Mouse (Mus musculus): Measurements from ENCODE around the gene Flt3. TPM values are rescaled to one million over a fixed set of nuclear protein-coding genes. Genes with fewer than 3 reads are reported as not detected.

Gene Flt3
- polyA plus RNA-seq (2012; ENCODE audit: insufficient read depth, low replicate concordance) = 0.60 TPM in 1 of 2 replicates, not detected in the other

- no peaks in the 10 kb centered on the region for H3K36me3 ChIP-seq (replicated peaks; ENCODE audit: low read length)
- peaks cover 22% of the 10 kb centered on the region for H3K4me1 ChIP-seq
- peak within 1 kb of the TSS; percentile 88 for H3K4me3 ChIP-seq (replicated peaks)
- peaks cover 15% of the 10 kb centered on the region for H3K9me3 ChIP-seq
- peaks cover 44% of the 10 kb centered on the region for H3K27me3 ChIP-seq (replicated peaks)
- TF ChIP-seq FLI1 (IDR thresholded peaks at IDR 0.05; ENCODE audit: low read length) = no peak
- no peak for TF ChIP-seq GATA1 (IDR thresholded peaks at IDR 0.05; ENCODE audit: borderline replicate concordance, low read length)
These were observed at the start of gene Flt3 for GRCm38 (mm10) chr5:147399843-147400504. Gene Flt3 (minus strand): TSS chr5:147400489.

DNA sequence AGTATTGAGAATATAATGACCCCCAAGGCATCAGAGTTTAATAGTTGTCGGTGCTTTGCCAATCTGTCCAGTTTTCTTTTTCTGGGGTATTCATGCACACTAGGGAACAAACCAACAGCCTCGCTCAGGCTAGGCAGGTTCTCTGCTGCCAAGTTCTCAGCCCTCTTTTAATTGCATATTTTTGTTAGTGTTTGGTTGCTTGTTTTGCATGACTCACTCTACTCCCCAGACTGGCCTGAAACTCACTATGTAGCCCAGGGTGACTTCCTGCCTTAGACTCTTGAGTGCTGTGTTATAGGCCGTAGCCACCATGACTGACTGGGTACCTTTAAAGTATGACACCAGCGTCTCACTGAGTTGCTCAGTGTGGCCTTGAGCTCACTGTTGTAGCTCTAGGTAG, 48.6 kb upstream of the Flt3 start:
- peak overlapping the region; percentile 23 for H3K4me3 ChIP-seq (replicated peaks)
- TF ChIP-seq GATA1 (IDR thresholded peaks at IDR 0.05; ENCODE audit: borderline replicate concordance, low read length) = no peak
- TF ChIP-seq FLI1 (IDR thresholded peaks at IDR 0.05; ENCODE audit: low read length) = no peak
- H3K9me3 ChIP-seq = no peaks in the 10 kb centered on the region
- H3K4me1 ChIP-seq = peaks cover 56% of the 10 kb centered on the region
- peaks cover 43% of the 10 kb centered on the region for H3K36me3 ChIP-seq (replicated peaks; ENCODE audit: low read length)
- no peaks in the 10 kb centered on the region for H3K27me3 ChIP-seq (replicated peaks)

DNA sequence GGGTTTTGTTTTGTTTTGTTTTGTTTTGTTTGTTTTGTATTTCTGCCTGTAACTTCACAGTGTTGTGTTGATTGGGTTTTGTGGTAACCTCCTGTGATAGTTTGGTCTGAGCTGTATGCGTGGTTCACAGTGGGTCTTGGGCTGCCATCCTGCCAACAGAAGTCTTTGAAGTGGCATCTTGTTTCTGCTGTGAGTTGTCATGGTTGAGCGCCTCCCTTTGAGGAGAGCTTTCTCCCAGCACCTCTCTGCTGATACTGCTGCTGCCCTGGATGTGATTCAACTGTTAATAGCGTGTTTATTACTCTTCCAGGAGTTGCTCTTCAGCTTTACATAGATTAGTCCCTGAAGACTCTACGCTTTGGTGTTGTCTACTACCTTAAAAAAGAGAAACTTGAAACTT, 48.2 kb upstream of the Flt3 start:
- Histone ChIP-seq H3K4me3 (replicated peaks) (no peak overlapping the region), H3K36me3 (replicated peaks; ENCODE audit: low read length) (peaks cover 41% of the 10 kb centered on the region), H3K27me3 (replicated peaks) (no peaks in the 10 kb centered on the region), H3K9me3 (no peaks in the 10 kb centered on the region), H3K4me1 (peaks cover 59% of the 10 kb centered on the region)
- no peak for TF ChIP-seq GATA1 (IDR thresholded peaks at IDR 0.05; ENCODE audit: borderline replicate concordance, low read length)
- TF ChIP-seq FLI1 (IDR thresholded peaks at IDR 0.05; ENCODE audit: low read length) = no peak

GRCm38 (mm10) chr5:147445252-147445651, 45.0 kb upstream of the Flt3 start:
- TF ChIP-seq FLI1 (IDR thresholded peaks at IDR 0.05; ENCODE audit: low read length) = no peak
- TF ChIP-seq GATA1 (IDR thresholded peaks at IDR 0.05; ENCODE audit: borderline replicate concordance, low read length) = no peak
- no peaks in the 10 kb centered on the region for H3K9me3 ChIP-seq
- H3K4me1 ChIP-seq = peaks cover 85% of the 10 kb centered on the region
- no peak overlapping the region for H3K4me3 ChIP-seq (replicated peaks)
- peaks cover 36% of the 10 kb centered on the region for H3K36me3 ChIP-seq (replicated peaks; ENCODE audit: low read length)
- no peaks in the 10 kb centered on the region for H3K27me3 ChIP-seq (replicated peaks)

- H3K4me1 ChIP-seq = peaks cover 85% of the 10 kb centered on the region
These were observed 44.5 kb upstream of the Flt3 start for GRCm38 (mm10) chr5:147444757-147445156.

GRCm38 (mm10) chr5:147444298-147444697, 44.0 kb upstream of the Flt3 start:
- no peaks in the 10 kb centered on the region for H3K27me3 ChIP-seq (replicated peaks)
- TF ChIP-seq FLI1 (IDR thresholded peaks at IDR 0.05; ENCODE audit: low read length) (no peak), GATA1 (IDR thresholded peaks at IDR 0.05; ENCODE audit: borderline replicate concordance, low read length) (no peak)
- peaks cover 82% of the 10 kb centered on the region for H3K4me1 ChIP-seq
- peaks cover 40% of the 10 kb centered on the region for H3K36me3 ChIP-seq (replicated peaks; ENCODE audit: low read length)
- H3K4me3 ChIP-seq (replicated peaks) = no peak overlapping the region
- no peaks in the 10 kb centered on the region for H3K9me3 ChIP-seq

More at GRCm38 (mm10) chr5:147444757-147445156, 44.5 kb upstream of the Flt3 start:
- Histone ChIP-seq H3K9me3 (no peaks in the 10 kb centered on the region), H3K27me3 (replicated peaks) (no peaks in the 10 kb centered on the region), H3K4me3 (replicated peaks) (no peak overlapping the region), H3K36me3 (replicated peaks; ENCODE audit: low read length) (peaks cover 38% of the 10 kb centered on the region)
- no peak for TF ChIP-seq FLI1 (IDR thresholded peaks at IDR 0.05; ENCODE audit: low read length)
- no peak for TF ChIP-seq GATA1 (IDR thresholded peaks at IDR 0.05; ENCODE audit: borderline replicate concordance, low read length)

DNA sequence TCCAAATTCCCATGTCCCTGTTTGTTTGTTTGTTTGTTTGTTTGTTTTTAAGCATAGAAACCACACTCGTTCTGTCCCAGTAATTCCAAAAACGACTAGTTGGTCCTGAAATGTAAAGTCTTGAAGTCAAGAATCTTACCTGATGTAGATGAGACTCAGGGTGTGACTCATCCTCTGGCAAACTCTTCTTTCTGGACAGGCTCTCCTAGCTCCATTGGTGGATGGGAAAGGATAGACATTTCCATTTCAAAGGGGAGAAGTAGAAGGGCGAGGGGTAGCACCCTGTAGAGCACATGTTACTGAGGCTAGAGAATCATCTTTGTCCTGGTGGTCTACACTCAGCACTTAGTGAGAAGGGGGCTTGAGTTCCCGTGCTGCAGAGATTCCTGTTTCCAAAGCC, 42.5 kb upstream of the Flt3 start:
- Histone ChIP-seq H3K27me3 (replicated peaks) (no peaks in the 10 kb centered on the region), H3K4me3 (replicated peaks) (no peak overlapping the region), H3K4me1 (peaks cover 82% of the 10 kb centered on the region), H3K9me3 (no peaks in the 10 kb centered on the region), H3K36me3 (replicated peaks; ENCODE audit: low read length) (peaks cover 46% of the 10 kb centered on the region)
- no peak for TF ChIP-seq FLI1 (IDR thresholded peaks at IDR 0.05; ENCODE audit: low read length)
- TF ChIP-seq GATA1 (IDR thresholded peaks at IDR 0.05; ENCODE audit: borderline replicate concordance, low read length) = no peak

DNA sequence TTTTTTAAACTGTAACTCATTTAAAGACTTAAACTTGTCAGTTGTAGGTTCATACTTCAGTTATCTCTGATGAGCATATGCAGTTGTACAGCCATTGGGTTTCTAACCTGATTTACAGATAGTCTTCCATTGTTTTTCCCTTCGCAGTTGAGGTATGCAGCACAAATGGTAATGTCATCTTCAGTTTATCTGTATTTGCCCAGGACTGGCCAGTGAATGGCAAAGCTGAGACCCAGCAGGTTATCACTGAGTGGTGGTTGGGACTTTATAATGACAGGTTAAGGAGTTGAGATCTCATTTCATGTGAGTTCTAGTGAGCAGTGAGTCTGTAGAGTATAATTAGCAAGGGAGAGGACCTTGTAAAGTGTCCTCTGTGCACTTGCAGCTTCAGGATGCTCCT, 41.7 kb upstream of the Flt3 start:
- Histone ChIP-seq H3K36me3 (replicated peaks; ENCODE audit: low read length) (peaks cover 46% of the 10 kb centered on the region), H3K27me3 (replicated peaks) (no peaks in the 10 kb centered on the region)

DNA sequence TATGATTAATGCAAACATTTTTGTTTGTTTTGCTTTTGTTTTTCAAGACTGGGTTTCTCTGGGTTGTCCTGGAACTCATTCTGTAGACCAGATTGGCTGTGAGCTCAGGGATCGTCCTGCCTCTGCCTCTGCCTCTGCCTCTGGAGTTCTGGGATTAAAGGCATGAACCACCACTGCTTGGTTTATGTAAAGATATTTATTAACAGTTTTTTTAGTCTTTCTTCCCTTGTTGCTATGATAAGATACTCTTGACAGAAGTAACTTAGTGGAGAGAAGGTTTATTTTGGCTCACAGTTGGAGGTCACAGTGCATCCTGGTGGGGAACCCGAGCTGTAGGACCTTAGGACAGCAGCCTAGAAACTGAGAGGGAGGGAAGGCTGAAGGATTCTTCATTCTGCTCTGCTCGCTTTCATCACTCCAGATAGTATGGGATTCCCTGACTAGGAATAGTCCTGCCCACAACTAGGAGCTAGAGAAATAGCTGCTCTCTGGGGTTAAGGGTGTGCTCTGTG, 40.8 kb upstream of the Flt3 start:
- Histone ChIP-seq H3K4me1 (peaks cover 86% of the 10 kb centered on the region), H3K4me3 (replicated peaks) (no peak overlapping the region), H3K27me3 (replicated peaks) (no peaks in the 10 kb centered on the region), H3K36me3 (replicated peaks; ENCODE audit: low read length) (peaks cover 52% of the 10 kb centered on the region), H3K9me3 (no peaks in the 10 kb centered on the region)
- TF ChIP-seq FLI1 (IDR thresholded peaks at IDR 0.05; ENCODE audit: low read length) (no peak), GATA1 (IDR thresholded peaks at IDR 0.05; ENCODE audit: borderline replicate concordance, low read length) (no peak)

More for the DNA sequence above, 41.7 kb upstream of the Flt3 start:
- Histone ChIP-seq H3K4me1 (peaks cover 82% of the 10 kb centered on the region), H3K4me3 (replicated peaks) (no peak overlapping the region), H3K9me3 (no peaks in the 10 kb centered on the region)
- no peak for TF ChIP-seq FLI1 (IDR thresholded peaks at IDR 0.05; ENCODE audit: low read length)
- TF ChIP-seq GATA1 (IDR thresholded peaks at IDR 0.05; ENCODE audit: borderline replicate concordance, low read length) = no peak

DNA sequence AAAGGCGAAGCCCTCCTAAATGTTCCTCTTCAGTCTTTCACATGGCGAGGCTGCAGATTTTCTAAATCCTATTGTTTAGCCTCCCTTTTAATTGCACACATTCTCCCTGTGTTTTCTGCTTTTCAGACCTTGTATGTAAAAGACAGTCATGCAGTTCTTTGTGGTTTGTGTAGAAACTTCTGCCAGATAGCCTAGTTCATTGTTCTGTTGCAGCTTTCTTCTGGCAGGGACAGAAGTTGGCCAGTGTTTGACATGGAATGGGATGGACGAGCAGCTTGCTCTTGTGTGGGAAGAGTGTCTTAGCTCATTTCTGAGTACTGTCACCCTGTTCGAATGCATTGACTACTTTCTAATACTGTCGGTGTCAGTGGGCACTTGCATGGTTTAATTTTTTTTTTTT, 36.2 kb upstream of the Flt3 start:
- Histone ChIP-seq H3K4me3 (replicated peaks) (no peak overlapping the region), H3K4me1 (peaks cover 93% of the 10 kb centered on the region), H3K27me3 (replicated peaks) (no peaks in the 10 kb centered on the region), H3K36me3 (replicated peaks; ENCODE audit: low read length) (peaks cover 62% of the 10 kb centered on the region), H3K9me3 (no peaks in the 10 kb centered on the region)
- no peak for TF ChIP-seq FLI1 (IDR thresholded peaks at IDR 0.05; ENCODE audit: low read length)
- no peak for TF ChIP-seq GATA1 (IDR thresholded peaks at IDR 0.05; ENCODE audit: borderline replicate concordance, low read length)
